Mouse (Mus musculus) monocyte, adult 5-6 weeks (primary cell): ENCODE measurements around the gene Lman2. TPM values are rescaled to one million over a fixed set of nuclear protein-coding genes. Genes with fewer than 3 reads are reported as not detected.
A peak's percentile ranks its signal among the peaks of the same experiment; 100 is the strongest.

Source experiments
- ATAC-seq: fragments of 153-309, 156-312 bp; replicated peaks from 2 replicates; pipeline ENCODE4 v1.8.0; 2017; ENCODE audit warnings: mild to moderate bottlenecking; ENCODE audit not compliant: low TSS enrichment, insufficient number of reproducible peaks, severe bottlenecking, poor library complexity, low FRiP score
- total RNA-seq: library from RNA; stranded (forward); fragments of 200-1000, 200-491, 200-594 nt; gene quantifications from 3 replicates; pipeline ENCODE4 v1.2.3, GENCODE M21; 2017

The Lman2 gene
- total RNA-seq, 1 experiment from 2014 or later = 91.3 TPM

DNA sequence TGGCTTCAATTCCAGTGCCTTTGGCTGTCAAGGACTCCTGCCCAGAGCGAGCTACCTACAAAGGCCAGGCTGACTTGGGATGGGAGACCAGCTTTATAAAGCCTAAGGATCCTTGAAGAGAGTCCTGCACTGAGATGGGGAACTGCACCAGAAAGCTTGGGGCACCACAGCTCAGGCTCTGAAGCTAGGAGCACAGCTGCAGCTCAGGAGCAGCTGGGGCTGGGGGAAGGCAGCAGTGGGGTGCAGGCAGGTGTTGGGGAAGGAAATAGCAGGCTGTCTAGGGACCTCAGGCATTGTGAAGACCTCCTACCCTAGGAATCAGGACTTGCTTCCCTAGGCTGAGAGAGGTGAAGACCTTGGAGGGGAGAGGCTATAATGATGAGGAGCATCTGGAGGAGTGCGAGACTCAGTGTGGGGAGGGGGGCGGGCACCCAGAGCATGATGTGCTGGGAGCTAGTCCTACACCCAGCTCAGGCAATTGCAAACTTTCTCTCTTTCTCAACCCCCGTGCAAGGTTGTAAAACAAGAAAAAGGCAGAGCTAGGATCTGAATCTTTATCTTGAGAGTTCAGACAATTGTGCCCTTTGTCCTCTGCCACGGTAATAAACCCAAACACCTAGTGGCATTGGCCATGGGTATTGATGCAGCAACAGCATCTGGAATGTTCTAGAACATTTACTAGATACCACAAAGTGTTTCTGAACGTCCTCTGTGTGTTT, 11.8 kb upstream of the Lman2 start:
- ATAC-seq = no peak

DNA sequence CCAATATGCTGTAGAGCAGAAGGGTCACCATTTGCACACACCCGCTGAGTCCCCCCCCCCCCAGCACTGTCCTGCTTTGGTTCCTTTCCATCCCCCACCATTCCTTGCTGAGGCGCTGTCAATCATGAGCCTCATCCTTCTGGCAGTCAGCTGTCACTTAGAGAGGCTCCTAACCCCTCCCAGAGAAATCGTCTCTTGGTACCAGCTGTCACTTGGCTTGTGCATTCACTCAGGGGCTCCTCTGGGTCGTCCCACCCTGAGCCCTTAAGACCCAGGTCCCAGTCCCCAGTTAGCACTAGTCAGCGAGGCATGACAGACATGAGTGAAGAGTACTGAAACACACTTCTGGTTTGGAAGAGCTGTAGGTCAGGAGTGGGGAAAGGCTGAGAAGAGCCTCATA, 9.2 kb upstream of the Lman2 start:
- no peak for ATAC-seq

DNA sequence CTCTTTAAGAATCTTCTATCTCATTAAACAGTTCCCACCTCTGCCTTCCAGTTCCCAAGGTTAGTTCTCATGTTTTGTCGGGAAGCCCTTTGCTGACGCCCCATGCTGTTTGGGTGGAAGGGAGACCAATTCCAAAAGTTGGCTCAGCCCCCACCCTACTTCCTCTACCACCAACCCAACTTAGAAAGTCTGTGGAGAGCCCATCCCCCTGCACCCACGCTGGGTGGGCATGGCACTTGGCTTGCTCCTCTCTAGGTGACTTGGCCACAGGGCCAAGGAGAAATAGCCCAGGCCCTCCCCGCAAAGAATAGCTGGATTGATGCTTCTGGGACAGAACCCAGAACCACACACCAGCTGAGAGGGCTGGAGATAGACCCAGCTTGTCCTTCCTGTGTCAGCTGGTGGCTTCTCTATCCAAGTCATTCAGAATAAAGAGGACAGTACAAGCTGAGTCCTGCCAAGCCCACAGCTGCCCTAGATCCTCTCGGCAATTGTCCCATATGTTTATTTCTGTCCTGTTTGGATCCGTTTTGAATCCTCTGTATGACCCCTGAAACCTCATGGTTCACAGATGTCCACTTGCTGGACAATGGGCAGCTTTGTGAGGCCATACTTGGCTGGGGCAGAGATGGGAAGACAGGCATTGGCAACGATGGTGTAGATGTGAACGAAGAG, 8.6 kb upstream of the Lman2 start:
- ATAC-seq = no peak

- no peak for ATAC-seq
Observed at GRCm38 (mm10) chr13:55370234-55370633, 7.7 kb upstream of the Lman2 start.

GRCm38 (mm10) chr13:55369531-55370114, 7.0 kb upstream of the Lman2 start, which contains the start of gene Rgs14:
TSS of gene Rgs14 (plus strand) at chr13:55369732.
- ATAC-seq = peak; percentile 87

- ATAC-seq = no peak
Observed at GRCm38 (mm10) chr13:55368401-55368800, 5.8 kb upstream of the Lman2 start.

DNA sequence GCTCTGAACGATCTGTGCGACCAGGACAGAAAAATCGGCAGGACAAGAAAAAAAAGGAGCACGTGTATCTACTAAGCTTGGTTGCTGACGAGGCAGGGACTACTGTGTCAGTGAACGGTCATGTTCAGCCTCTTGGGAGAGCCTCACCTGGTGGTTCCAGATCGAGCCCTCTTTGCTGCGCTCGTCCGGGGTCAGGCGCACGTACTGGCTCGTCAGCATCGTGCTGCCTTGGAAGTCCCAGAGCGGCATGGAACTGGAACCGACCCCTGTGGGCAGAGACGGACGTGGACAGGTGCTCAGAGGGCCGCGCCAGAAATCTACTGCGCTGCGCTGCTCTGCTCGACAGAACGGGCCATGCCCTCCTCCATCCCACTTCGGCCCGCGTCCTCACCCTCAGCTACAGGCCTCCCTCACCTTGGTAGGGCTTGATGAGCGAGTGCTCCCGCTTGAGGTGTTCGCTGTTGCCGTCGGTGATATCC, 570 bp downstream of the Lman2 start:
- ATAC-seq = peak; percentile 11; the same call in 1 of the 2 replicates

DNA sequence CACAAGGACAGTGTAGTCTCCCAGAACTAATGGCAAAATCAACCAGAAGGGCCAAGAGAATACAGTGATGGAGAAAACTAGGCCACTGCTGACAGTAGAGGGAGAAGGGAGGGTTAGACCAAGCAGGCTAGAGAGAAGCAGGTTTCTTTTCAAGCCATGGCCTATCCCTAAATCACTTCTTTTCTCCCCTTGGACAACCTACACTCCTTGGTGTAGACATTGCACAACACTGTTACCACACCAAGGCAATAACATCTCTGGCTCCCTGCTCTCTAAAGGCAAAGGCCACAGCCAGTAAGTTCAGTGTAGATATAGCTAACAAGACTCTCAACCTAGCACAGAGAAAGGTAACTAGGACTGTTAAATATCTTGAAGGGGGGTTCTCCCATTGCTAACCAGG, 1.4 kb downstream of the Lman2 start:
- no peak for ATAC-seq

DNA sequence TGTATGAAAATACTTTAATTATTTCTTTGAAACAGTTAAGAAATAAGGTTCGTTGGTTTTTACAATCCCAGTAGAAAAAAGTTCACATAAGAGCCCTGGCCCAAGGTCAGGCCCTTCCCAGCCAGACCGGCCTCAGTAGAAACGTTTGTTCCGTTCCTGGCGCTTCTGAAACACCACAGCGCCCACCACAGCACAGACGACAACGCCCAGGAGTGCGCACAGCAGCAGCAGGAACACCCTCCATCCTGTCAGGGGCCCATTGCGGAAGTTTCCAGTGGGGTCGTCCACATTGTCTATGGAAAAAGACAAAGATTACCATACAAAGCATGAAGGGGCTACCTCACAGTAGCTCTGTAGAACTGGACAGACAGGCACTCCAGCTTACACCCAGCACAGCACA, 15.8 kb downstream of the Lman2 start:
- ATAC-seq = no peak

DNA sequence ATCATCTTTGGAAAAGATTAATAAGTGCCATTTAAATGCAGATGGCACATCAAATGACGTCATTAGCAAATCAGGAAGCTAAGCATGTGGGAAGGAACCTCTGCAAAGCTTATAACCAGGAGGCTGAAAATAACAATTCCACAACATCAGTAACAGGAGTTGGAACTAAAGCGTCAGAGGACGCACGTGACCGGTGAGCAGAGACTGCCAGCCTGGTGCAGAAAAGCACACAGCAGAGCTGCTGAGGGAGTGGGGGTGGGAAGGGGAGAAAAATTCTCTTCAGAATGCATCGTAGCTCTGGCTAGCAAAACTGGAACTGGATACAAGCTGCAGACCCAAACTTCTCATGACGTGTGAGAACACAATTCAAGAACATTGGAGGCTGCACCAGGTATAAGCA, 18.3 kb downstream of the Lman2 start:
- no peak for ATAC-seq

- no peak for ATAC-seq
Observed at GRCm38 (mm10) chr13:55342469-55342868, 20.1 kb downstream of the Lman2 start.

DNA sequence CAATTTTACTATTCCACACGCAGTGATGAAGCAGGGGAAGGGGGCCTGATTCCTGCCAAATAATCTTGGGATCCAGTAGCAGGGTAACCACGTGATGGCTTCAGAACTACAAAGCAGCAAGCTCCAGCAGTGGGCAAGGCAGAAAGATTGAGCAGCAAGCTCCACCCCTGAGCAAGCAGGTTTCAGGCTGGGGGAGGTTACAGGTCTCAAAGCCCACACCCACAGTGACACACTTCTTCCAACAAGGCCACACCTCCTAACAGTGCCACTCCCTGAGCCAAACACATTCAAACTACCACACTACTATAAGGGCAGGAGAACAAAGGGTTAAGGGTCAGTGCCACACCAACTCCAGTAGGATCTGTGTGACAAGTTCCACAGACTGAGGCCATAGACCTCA, 23.3 kb downstream of the Lman2 start:
- ATAC-seq = no peak

DNA sequence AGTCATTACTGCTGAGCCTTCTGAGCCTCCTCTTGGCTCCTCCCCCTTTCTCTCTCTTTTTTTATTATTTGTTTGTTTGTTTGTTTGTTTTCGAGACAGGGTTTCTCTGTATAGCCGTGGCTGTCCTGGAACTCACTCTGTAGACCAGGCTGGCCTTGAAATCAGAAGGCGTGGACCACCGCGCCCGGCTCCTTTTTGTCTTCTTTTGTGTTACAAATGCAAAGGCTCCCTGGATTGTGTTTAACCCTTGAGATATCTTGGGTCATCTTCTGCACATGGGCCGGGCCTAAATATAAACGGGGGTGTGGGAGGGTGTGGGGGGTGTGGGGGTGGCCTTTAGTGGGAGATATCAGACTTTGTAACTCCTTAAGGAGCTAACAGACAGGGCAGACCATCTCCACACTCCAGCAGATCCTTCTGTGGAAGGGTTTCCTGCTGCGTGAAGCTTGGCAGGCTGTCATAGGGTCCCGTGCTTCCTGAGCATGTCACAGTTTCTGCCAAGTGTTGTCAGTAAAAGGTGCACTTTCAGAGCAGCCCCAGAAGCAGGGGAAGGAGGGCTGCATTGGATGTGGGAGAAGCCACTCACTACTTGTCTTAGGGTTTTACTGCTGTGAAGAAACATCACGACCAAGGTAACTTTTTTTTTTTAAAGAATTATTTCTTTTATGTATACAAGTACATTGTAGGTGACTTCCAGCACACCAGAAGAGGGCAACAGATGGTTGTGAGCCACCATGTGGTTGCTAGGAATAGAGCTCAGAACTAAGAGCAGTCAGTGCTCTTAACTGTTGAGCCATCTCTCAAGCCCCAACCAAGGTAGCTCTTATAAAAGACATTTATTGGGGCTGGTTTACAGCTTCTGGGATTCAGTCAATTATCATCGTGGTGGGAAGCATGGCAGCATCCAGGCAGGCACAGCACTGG, 24.2 kb downstream of the Lman2 start:
- no peak for ATAC-seq

GRCm38 (mm10) chr13:55337341-55337975, 25.1 kb downstream of the Lman2 start:
- no peak for ATAC-seq

DNA sequence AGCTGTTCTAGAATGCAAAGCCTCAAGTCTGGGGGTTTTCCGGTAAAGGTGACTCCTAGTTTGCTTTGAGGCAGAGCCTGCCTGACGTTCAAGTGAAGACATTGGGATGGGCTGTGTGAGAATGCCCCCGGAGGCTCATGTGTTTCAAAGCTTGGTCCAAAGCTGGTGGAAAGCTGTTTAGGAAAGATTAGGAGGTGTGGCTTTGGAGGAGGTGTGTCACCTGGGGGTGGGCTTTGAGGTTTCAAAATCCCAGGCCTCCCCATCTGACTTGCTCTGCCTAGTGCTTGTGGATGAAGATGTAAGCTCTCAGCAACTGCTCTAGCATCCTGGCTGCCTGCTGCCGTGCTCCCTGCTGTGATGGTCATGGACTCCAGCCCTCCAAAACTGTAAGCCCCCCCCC, 26.9 kb downstream of the Lman2 start:
- ATAC-seq = no peak

GRCm38 (mm10) chr13:55332331-55332730, 30.3 kb downstream of the Lman2 start:
- ATAC-seq = no peak

DNA sequence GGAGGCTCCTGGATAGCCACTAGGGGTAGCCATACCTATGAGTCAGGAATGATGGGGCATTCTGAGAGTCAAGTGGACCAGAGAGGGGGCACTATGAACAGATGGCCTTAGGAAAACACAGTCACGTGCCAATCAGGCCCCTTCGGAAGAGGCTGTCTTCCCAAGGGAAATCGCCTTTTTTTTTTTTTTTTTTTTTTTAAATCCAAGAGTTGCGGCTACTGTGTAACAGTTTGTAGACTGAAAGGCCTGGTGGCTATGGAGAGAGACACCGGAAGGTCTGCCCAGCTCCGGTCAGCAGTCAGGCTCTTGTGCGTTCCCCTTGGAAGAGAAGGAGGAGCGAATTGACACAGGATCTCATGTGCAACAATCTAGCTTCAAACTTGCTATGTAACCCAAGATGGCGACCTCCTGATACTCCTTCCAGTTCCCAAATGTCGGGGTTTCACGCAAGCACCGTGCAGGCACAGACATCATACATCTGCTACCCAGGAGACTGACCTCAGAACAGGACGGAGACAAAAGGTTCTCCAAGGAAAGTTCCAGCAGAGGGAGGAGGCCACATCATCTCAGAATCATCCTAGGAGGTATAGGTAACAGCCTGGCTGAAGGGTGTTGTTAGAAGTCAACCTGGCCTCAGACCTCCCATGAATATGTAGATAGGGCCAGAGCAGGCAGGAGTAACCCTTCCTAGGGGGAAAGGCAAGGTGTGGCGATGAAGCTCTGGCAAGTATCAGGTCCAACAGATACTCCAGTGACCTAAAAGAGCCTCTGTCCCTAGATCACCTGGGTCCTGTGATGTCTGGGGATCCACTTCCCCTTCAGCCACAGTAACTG, 31.8 kb downstream of the Lman2 start:
- no peak for ATAC-seq
